Comparison of ENCODE assay signal across 8 mouse cellular contexts in genomic region chr4:59096393-59096792, GRCm38 (mm10). TPM values are rescaled to one million over a fixed set of nuclear protein-coding genes. Genes with fewer than 3 reads are reported as not detected.
DNase-seq lines count a peak whose midpoint lies in the region; ATAC-seq and TF ChIP-seq lines count a peak whose summit lies in the region.

No protein-coding gene starts in this region.

- H3K4me2 ChIP-seq in forebrain, embryonic 15.5 days (replicated peaks) = no peak overlapping the region
- no peak overlapping the region for H3K4me2 ChIP-seq in lung, embryonic 16.5 days (ENCODE audit: low read depth, low read length)

- H3K4me1 ChIP-seq in forebrain, embryonic 15.5 days = no peaks in the 10 kb centered on the region
- H3K4me1 ChIP-seq in hindbrain, embryonic 10.5 days (replicated peaks) = no peaks in the 10 kb centered on the region
- no peaks in the 10 kb centered on the region for H3K4me1 ChIP-seq in lung, embryonic 16.5 days (replicated peaks; ENCODE audit: control insufficient read depth, insufficient read depth, low read length)

- H3K4me3 ChIP-seq in forebrain, embryonic 15.5 days = no peak overlapping the region
- no peak overlapping the region for H3K4me3 ChIP-seq in hindbrain, embryonic 10.5 days
- no peak overlapping the region for H3K4me3 ChIP-seq in layer of hippocampus, adult 2 months
- no peak overlapping the region for H3K4me3 ChIP-seq in lung, embryonic 16.5 days (ENCODE audit: low read length)

- H3K9me3 ChIP-seq in forebrain, embryonic 15.5 days = no peaks in the 10 kb centered on the region
- no peaks in the 10 kb centered on the region for H3K9me3 ChIP-seq in hindbrain, embryonic 10.5 days
- no peaks in the 10 kb centered on the region for H3K9me3 ChIP-seq in lung, embryonic 16.5 days (ENCODE audit: control insufficient read depth, low read length)

- TF ChIP-seq CTCF in layer of hippocampus, adult 2 months (conservative IDR thresholded peaks at IDR 0.05) = peak; percentile 96

- H3K27ac ChIP-seq in forebrain, embryonic 15.5 days (replicated peaks) = no peak overlapping the region
- no peak overlapping the region for H3K27ac ChIP-seq in hindbrain, embryonic 10.5 days
- H3K27ac ChIP-seq in layer of hippocampus, adult 2 months = no peak overlapping the region
- H3K27ac ChIP-seq in lung, embryonic 16.5 days (ENCODE audit: low read length) = no peak overlapping the region

- DNase-seq in MEL-GATA-1-ER (ENCODE audit: extremely low read depth, low read depth) = peak; percentile 54
- peak; percentile 19 for DNase-seq in cerebellum, adult 11-12 months
- peak; percentile 65 for DNase-seq in hindbrain, embryonic 10.5 days (ENCODE audit: low spot score)
- DNase-seq in layer of hippocampus, adult 2 months (ENCODE audit: low spot score in 2 of 2) = peak; percentile 74 to 84
- peak; percentile 12 for DNase-seq in ovary, postnatal 36 days (ENCODE audit: low spot score)
- DNase-seq in thymus, postnatal 4 days = peak; percentile 70

- H3K36me3 ChIP-seq in forebrain, embryonic 15.5 days = no peaks in the 10 kb centered on the region
- no peaks in the 10 kb centered on the region for H3K36me3 ChIP-seq in hindbrain, embryonic 10.5 days
- no peaks in the 10 kb centered on the region for H3K36me3 ChIP-seq in lung, embryonic 16.5 days (ENCODE audit: control insufficient read depth, insufficient read depth, low read length)

- H3K27me3 ChIP-seq in forebrain, embryonic 15.5 days = no peaks in the 10 kb centered on the region
- H3K27me3 ChIP-seq in hindbrain, embryonic 10.5 days (ENCODE audit: insufficient read depth, poor library complexity, severe bottlenecking) = no peaks in the 10 kb centered on the region
- no peaks in the 10 kb centered on the region for H3K27me3 ChIP-seq in lung, embryonic 16.5 days (ENCODE audit: control insufficient read depth, insufficient read depth, low read depth, low read length)

- H3K9ac ChIP-seq in forebrain, embryonic 15.5 days (replicated peaks) = no peak overlapping the region
- no peak overlapping the region for H3K9ac ChIP-seq in lung, embryonic 16.5 days (ENCODE audit: low read length)

- ATAC-seq in forebrain, embryonic 15.5 days (replicated peaks) = peak; percentile 95
- peak; percentile 74 for ATAC-seq in lung, embryonic 16.5 days (ENCODE audit: low read depth)

RNA-seq across cellular contexts. Expression of gene AI481877, which starts 42.4 kb away (rescaled TPM):
- polyA plus RNA-seq in forebrain, embryonic 15.5 days (2015; fragmentation: Nextera tagmentation; extraction: Ambion mirVana) = not detected in 2 replicates
- polyA plus RNA-seq in hindbrain, embryonic 10.5 days (2016; fragmentation: Nextera tagmentation; extraction: Ambion mirVana) = not detected in 2 replicates
- not detected for total RNA-seq in layer of hippocampus, adult 2 months (2021)
- not detected in 2 replicates for polyA plus RNA-seq in lung, embryonic 16.5 days (2015; fragmentation: Nextera tagmentation; extraction: Ambion mirVana)

Comparison
In these comparisons a context has a peak if more than half of its experiments do, and no peak if none do; other contexts are left out.
1. DNase-seq: peak in every context shown above with its lines; median percentile 79 in layer of hippocampus, adult 2 months; 70 in thymus, postnatal 4 days; 65 in hindbrain, embryonic 10.5 days; 54 in MEL-GATA-1-ER; 19 in cerebellum, adult 11-12 months; 12 in ovary, postnatal 36 days.